Mouse (Mus musculus): Measurements from ENCODE around the gene Hoxa13. TPM values are rescaled to one million over a fixed set of nuclear protein-coding genes. Genes with fewer than 3 reads are reported as not detected.

The Hoxa13 gene
- polyA plus RNA-seq, 1 experiment from 2014 or later = not detected

- H3K9me3 ChIP-seq (ENCODE audit: control insufficient read depth) = no peaks in the 10 kb centered on the region
- no peak for ATAC-seq
- no peak for TF ChIP-seq CTCF (IDR thresholded peaks at IDR 0.05; ENCODE audit: low read depth)
- H3K27me3 ChIP-seq (replicated peaks; ENCODE audit: control insufficient read depth, insufficient read depth, low read length) = peaks cover 96% of the 10 kb centered on the region
- WGBS = 4% methylated on average over 9 of the region's 9 CpGs
- H3K4me3 ChIP-seq (ENCODE audit: low read depth, low read length) = no peak overlapping the region
- H3K36me3 ChIP-seq (ENCODE audit: control insufficient read depth, insufficient read depth) = no peaks in the 10 kb centered on the region
- no peak overlapping the region for H3K9ac ChIP-seq (ENCODE audit: low read depth, low read length)
- H3K4me2 ChIP-seq (replicated peaks; ENCODE audit: low read depth) = no peak overlapping the region
- H3K4me1 ChIP-seq (replicated peaks; ENCODE audit: control insufficient read depth, insufficient read depth, low read length) = no peaks in the 10 kb centered on the region
- H3K27ac ChIP-seq (ENCODE audit: low read depth, low read length) = no peak overlapping the region
These were observed 5.9 kb upstream of the Hoxa13 start for GRCm38 (mm10) chr6:52266666-52266985.

- Histone ChIP-seq H3K9ac (ENCODE audit: low read depth, low read length) (no peak overlapping the region), H3K27ac (ENCODE audit: low read depth, low read length) (no peak overlapping the region)
- WGBS = 2% methylated on average over 19 of the region's 19 CpGs
These were observed 5.4 kb upstream of the Hoxa13 start for GRCm38 (mm10) chr6:52265913-52266665.

GRCm38 (mm10) chr6:52265306-52265912 lies 4.7 kb upstream of the Hoxa13 start:
- no peak overlapping the region for H3K4me3 ChIP-seq (ENCODE audit: low read depth, low read length)
- ATAC-seq = no peak
- no peak for TF ChIP-seq CTCF (IDR thresholded peaks at IDR 0.05; ENCODE audit: low read depth)
- no peaks in the 10 kb centered on the region for H3K9me3 ChIP-seq (ENCODE audit: control insufficient read depth)
- no peak overlapping the region for H3K4me2 ChIP-seq (replicated peaks; ENCODE audit: low read depth)
- no peak overlapping the region for H3K27ac ChIP-seq (ENCODE audit: low read depth, low read length)
- no peak overlapping the region for H3K9ac ChIP-seq (ENCODE audit: low read depth, low read length)
- WGBS = 2% methylated on average over 18 of the region's 18 CpGs
- H3K4me1 ChIP-seq (replicated peaks; ENCODE audit: control insufficient read depth, insufficient read depth, low read length) = no peaks in the 10 kb centered on the region
- no peaks in the 10 kb centered on the region for H3K36me3 ChIP-seq (ENCODE audit: control insufficient read depth, insufficient read depth)
- peaks cover 96% of the 10 kb centered on the region for H3K27me3 ChIP-seq (replicated peaks; ENCODE audit: control insufficient read depth, insufficient read depth, low read length)

More at GRCm38 (mm10) chr6:52265913-52266665, 5.4 kb upstream of the Hoxa13 start:
- Histone ChIP-seq H3K4me2 (replicated peaks; ENCODE audit: low read depth) (no peak overlapping the region), H3K36me3 (ENCODE audit: control insufficient read depth, insufficient read depth) (no peaks in the 10 kb centered on the region), H3K4me3 (ENCODE audit: low read depth, low read length) (no peak overlapping the region), H3K9me3 (ENCODE audit: control insufficient read depth) (no peaks in the 10 kb centered on the region), H3K27me3 (replicated peaks; ENCODE audit: control insufficient read depth, insufficient read depth, low read length) (peaks cover 96% of the 10 kb centered on the region), H3K4me1 (replicated peaks; ENCODE audit: control insufficient read depth, insufficient read depth, low read length) (no peaks in the 10 kb centered on the region)
- ATAC-seq = no peak
- TF ChIP-seq CTCF (IDR thresholded peaks at IDR 0.05; ENCODE audit: low read depth) = no peak

GRCm38 (mm10) chr6:52264106-52264790 lies 3.6 kb upstream of the Hoxa13 start:
- Histone ChIP-seq H3K9ac (ENCODE audit: low read depth, low read length) (no peak overlapping the region), H3K4me3 (ENCODE audit: low read depth, low read length) (no peak overlapping the region), H3K27me3 (replicated peaks; ENCODE audit: control insufficient read depth, insufficient read depth, low read length) (peaks cover 92% of the 10 kb centered on the region), H3K36me3 (ENCODE audit: control insufficient read depth, insufficient read depth) (no peaks in the 10 kb centered on the region), H3K4me2 (replicated peaks; ENCODE audit: low read depth) (no peak overlapping the region), H3K9me3 (ENCODE audit: control insufficient read depth) (no peaks in the 10 kb centered on the region), H3K4me1 (replicated peaks; ENCODE audit: control insufficient read depth, insufficient read depth, low read length) (no peaks in the 10 kb centered on the region), H3K27ac (ENCODE audit: low read depth, low read length) (no peak overlapping the region)
- no peak for ATAC-seq
- WGBS = 10% methylated on average over 5 of the region's 5 CpGs
- TF ChIP-seq CTCF (IDR thresholded peaks at IDR 0.05; ENCODE audit: low read depth) = no peak

GRCm38 (mm10) chr6:52263321-52263585 lies 2.6 kb upstream of the Hoxa13 start:
- Histone ChIP-seq H3K4me3 (ENCODE audit: low read depth, low read length) (no peak overlapping the region), H3K9me3 (ENCODE audit: control insufficient read depth) (no peaks in the 10 kb centered on the region), H3K36me3 (ENCODE audit: control insufficient read depth, insufficient read depth) (no peaks in the 10 kb centered on the region), H3K4me1 (replicated peaks; ENCODE audit: control insufficient read depth, insufficient read depth, low read length) (no peaks in the 10 kb centered on the region), H3K4me2 (replicated peaks; ENCODE audit: low read depth) (no peak overlapping the region), H3K27me3 (replicated peaks; ENCODE audit: control insufficient read depth, insufficient read depth, low read length) (peaks cover 90% of the 10 kb centered on the region), H3K27ac (ENCODE audit: low read depth, low read length) (no peak overlapping the region), H3K9ac (ENCODE audit: low read depth, low read length) (no peak overlapping the region)
- no peak for ATAC-seq
- no peak for TF ChIP-seq CTCF (IDR thresholded peaks at IDR 0.05; ENCODE audit: low read depth)
- WGBS = 7% methylated on average over 6 of the region's 6 CpGs

- Histone ChIP-seq H3K4me1 (replicated peaks; ENCODE audit: control insufficient read depth, insufficient read depth, low read length) (no peaks in the 10 kb centered on the region), H3K27ac (ENCODE audit: low read depth, low read length) (no peak overlapping the region), H3K36me3 (ENCODE audit: control insufficient read depth, insufficient read depth) (no peaks in the 10 kb centered on the region), H3K27me3 (replicated peaks; ENCODE audit: control insufficient read depth, insufficient read depth, low read length) (peaks cover 88% of the 10 kb centered on the region), H3K4me2 (replicated peaks; ENCODE audit: low read depth) (no peak overlapping the region), H3K9me3 (ENCODE audit: control insufficient read depth) (no peaks in the 10 kb centered on the region), H3K4me3 (ENCODE audit: low read depth, low read length) (peak overlapping the region; percentile 2; the same call in 1 of the 2 replicates), H3K9ac (ENCODE audit: low read depth, low read length) (no peak overlapping the region)
- ATAC-seq = no peak
- 3% methylated on average over 24 of the region's 24 CpGs for WGBS
- TF ChIP-seq CTCF (IDR thresholded peaks at IDR 0.05; ENCODE audit: low read depth) = no peak
These were observed 2.0 kb upstream of the Hoxa13 start for GRCm38 (mm10) chr6:52262463-52263320.
